Mouse (Mus musculus): ENCODE data around the gene Kdm5b. TPM values are rescaled to one million over a fixed set of nuclear protein-coding genes. Genes with fewer than 3 reads are reported as not detected.

Kdm5b gene
- polyA plus RNA-seq, 1 experiment from 2014 or later, result 102 TPM

DNA sequence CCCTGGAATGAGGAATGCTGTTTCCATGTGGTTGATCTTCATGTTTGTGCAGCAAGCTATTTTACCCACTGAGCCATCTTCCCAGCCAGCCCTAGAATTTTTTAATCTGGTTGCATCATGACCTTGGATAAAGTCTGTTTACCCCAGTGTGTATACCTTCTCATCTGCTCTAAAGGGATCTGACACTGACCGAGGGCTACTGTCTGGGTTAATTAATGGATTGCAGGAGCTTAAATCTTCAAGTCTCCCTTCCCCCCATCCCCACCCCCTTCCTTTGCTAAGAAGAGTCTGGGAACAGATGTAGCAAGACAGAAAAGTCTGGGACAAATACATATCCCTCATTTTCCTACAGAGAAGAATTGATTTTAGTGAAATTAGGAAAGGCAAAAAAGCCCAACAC lies 7.5 kb downstream of the Kdm5b start:
- Histone ChIP-seq H3K4me2 (replicated peaks) (no peak overlapping the region), H3K9ac (replicated peaks) (no peak overlapping the region), H3K9me3 (no peaks in the 10 kb centered on the region), H3K4me3 (no peak overlapping the region), H3K27me3 (no peaks in the 10 kb centered on the region), H3K36me3 (no peaks in the 10 kb centered on the region), H3K4me1 (peaks cover 30% of the 10 kb centered on the region), H3K27ac (replicated peaks) (no peak overlapping the region)
- ATAC-seq (ENCODE audit: low FRiP score, low read depth), result no peak
- 21% methylated on average over 1 of the region's 1 CpGs for WGBS

DNA sequence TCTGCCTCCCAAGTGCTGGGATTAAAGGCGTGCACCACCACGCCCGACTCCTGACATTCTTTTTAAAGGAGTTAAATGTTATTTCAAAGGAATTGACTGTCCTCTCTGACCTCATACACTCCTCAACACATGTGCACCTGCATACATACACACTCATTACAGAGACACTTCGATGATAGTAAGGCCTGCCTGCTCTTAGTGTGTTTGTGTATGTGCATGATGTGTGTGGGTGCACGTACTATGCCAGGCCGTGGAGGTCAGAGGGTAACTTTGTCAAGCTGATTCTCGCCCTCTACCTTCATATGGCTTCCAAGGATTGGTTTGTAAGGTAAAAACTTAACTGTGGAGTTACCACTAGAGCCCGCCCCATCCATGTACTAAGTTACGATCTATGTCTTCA lies 10.2 kb downstream of the Kdm5b start:
- H3K27me3 ChIP-seq, result no peaks in the 10 kb centered on the region

DNA sequence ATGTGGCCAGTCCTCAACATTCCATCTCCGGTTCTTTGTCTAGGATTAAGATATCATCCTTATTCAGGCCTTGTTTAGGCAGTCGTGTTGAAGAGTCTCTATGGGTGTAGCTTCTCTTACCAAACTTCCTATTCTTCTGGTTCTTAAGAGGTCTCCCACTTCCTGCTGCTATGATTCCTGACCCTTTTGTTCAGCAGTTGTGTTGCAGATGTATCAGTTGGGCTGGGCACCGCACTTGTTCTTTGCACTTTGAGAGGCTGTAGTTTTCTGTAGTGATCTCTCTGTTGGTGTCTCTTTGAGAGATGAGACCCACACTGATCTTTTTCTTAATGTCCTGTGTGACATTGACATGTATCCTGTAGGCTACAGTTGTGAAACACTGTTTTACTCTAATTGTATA lies 10.7 kb downstream of the Kdm5b start:
- WGBS, result 46% methylated on average over 3 of the region's 3 CpGs
- Histone ChIP-seq H3K9ac (replicated peaks) (no peak overlapping the region), H3K4me2 (replicated peaks) (no peak overlapping the region), H3K4me1 (peaks cover 27% of the 10 kb centered on the region), H3K4me3 (no peak overlapping the region), H3K36me3 (no peaks in the 10 kb centered on the region), H3K27me3 (no peaks in the 10 kb centered on the region), H3K9me3 (no peaks in the 10 kb centered on the region), H3K27ac (replicated peaks) (no peak overlapping the region)
- no peak for ATAC-seq (ENCODE audit: low FRiP score, low read depth)

More for the DNA sequence above, 10.2 kb downstream of the Kdm5b start:
- ATAC-seq (ENCODE audit: low FRiP score, low read depth), result no peak
- H3K27ac ChIP-seq (replicated peaks), result no peak overlapping the region
- WGBS, result 91% methylated on average over 9 of the region's 9 CpGs
- no peak overlapping the region for H3K4me3 ChIP-seq
- no peaks in the 10 kb centered on the region for H3K36me3 ChIP-seq
- no peak overlapping the region for H3K4me2 ChIP-seq (replicated peaks)
- H3K4me1 ChIP-seq, result peaks cover 30% of the 10 kb centered on the region
- no peaks in the 10 kb centered on the region for H3K9me3 ChIP-seq
- H3K9ac ChIP-seq (replicated peaks), result no peak overlapping the region

DNA sequence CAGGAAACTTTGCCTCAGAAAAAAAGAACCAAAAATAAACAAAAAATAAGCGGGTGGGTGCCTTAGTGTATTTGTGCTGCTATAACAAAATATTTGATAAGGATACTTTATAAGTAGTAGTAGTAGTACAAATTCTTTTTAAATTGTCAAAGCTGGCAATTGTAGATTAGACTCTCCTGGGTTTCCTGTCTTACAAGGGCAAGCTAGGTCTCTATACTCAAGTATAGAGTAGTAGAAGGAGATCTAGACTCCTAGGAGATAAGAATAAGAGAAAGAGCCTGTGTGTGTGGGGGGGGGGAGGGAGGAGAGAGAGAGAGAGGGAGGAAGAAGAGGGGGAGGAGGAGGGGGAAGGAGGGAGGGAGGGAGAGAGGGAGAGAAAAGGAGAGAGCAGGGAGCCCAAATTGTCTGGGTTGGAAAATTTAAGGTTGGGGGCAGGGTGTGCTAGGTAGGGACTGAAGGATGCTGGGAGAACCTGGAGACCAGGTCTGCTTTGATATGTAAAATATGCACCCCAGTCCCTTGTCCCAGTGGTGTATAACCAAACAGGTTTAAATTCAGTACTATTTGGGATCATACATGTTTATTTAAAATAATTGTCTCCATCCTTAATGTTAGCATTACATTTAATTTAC lies 13.4 kb downstream of the Kdm5b start:
- no peak for ATAC-seq (ENCODE audit: low FRiP score, low read depth)
- Histone ChIP-seq H3K4me3 (no peak overlapping the region), H3K27me3 (no peaks in the 10 kb centered on the region), H3K9me3 (no peaks in the 10 kb centered on the region), H3K9ac (replicated peaks) (no peak overlapping the region), H3K27ac (replicated peaks) (no peak overlapping the region), H3K36me3 (no peaks in the 10 kb centered on the region), H3K4me2 (replicated peaks) (no peak overlapping the region), H3K4me1 (peaks cover 15% of the 10 kb centered on the region)
- WGBS, result 88% methylated on average over 1 of the region's 1 CpGs

DNA sequence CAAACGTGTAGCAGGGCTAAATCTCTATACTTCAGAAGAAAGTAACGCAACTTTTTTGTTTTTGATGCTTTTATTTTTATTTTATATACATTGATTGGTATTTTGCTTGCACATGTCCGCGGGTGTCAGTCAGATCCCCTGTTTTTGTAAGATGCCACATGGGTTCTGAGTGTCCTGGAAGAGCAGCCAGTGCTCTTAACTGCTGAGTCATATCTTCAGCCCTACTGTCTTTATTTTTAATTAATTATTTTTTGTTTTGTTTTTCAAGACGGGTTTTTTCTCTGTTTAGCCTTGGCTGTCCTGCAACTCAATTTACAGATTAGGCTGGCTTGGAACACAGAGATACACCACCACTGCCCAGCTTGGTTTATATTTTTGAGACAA lies 14.0 kb downstream of the Kdm5b start:
- no peaks in the 10 kb centered on the region for H3K36me3 ChIP-seq
- H3K27me3 ChIP-seq, result no peaks in the 10 kb centered on the region
- ATAC-seq (ENCODE audit: low FRiP score, low read depth), result no peak
- 82% methylated on average over 5 of the region's 5 CpGs for WGBS
- no peak overlapping the region for H3K4me3 ChIP-seq
- H3K9me3 ChIP-seq, result no peaks in the 10 kb centered on the region
- no peak overlapping the region for H3K27ac ChIP-seq (replicated peaks)
- H3K9ac ChIP-seq (replicated peaks), result no peak overlapping the region
- H3K4me1 ChIP-seq, result peaks cover 14% of the 10 kb centered on the region
- no peak overlapping the region for H3K4me2 ChIP-seq (replicated peaks)

DNA sequence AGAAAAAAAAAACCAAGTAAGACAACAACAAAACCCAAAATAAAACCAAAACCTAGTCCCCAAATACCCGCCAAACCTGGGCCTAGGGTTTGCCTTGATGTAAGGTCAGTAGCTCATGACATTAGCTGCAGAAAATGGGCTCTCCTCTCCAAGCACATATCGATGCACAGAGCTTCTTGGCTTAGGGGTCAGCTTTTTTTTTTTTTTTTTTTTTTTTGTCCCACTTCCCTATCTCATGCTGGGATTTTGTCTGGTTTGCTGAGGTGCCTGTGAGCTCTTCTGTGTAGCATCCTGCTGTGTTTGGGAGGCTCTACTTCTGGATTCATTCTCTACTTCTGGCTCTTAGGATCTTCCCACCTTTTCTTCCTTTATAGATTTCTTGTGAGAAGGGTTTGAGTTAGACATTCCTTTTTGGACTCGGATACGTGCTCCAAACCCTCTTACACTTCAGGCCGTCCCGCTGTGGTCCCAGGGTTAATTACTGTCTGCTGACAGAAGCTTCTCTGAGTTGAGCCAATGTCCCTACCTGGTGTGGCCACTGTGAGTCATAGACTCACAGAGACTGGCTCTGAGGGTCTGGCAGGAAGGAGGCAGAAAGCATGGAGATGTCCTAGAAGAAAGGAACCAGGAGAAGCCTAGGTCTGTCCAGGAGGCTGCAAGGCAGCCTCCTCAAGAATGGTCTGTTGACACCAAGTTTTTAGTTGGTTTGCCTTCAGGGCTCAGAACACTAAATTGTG lies 17.6 kb downstream of the Kdm5b start:
- Histone ChIP-seq H3K9ac (replicated peaks) (no peak overlapping the region), H3K4me3 (no peak overlapping the region), H3K27me3 (no peaks in the 10 kb centered on the region), H3K4me1 (peaks cover 10% of the 10 kb centered on the region; the same call in 1 of the 2 replicates), H3K27ac (replicated peaks) (no peak overlapping the region), H3K9me3 (no peaks in the 10 kb centered on the region), H3K4me2 (replicated peaks) (no peak overlapping the region), H3K36me3 (no peaks in the 10 kb centered on the region)
- ATAC-seq (ENCODE audit: low FRiP score, low read depth), result no peak
- 90% methylated on average over 6 of the region's 6 CpGs for WGBS

DNA sequence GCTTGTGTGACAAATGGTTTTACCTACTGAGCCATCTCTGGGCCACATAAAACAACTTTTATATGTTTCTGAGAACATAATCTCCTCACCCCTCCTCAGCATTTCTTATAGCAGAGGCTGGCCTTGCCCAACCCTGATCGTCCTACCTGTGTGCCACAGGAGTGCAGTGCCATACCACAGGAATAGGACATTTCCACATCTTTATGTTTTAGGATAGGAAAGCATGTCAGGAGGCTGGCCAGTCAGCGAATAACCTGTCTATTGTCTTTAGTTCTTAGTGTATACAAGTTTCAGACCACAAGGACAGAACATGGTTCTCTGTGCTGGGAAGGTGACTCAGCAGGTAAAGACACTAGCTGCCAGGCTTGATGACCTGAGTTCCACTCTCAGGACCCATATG lies 20.8 kb downstream of the Kdm5b start:
- Histone ChIP-seq H3K36me3 (peaks cover 7% of the 10 kb centered on the region), H3K27ac (replicated peaks) (no peak overlapping the region), H3K4me3 (no peak overlapping the region), H3K9ac (replicated peaks) (no peak overlapping the region), H3K4me1 (peaks cover 8% of the 10 kb centered on the region; the same call in 1 of the 2 replicates), H3K27me3 (no peaks in the 10 kb centered on the region), H3K4me2 (replicated peaks) (no peak overlapping the region), H3K9me3 (no peaks in the 10 kb centered on the region)
- ATAC-seq (ENCODE audit: low FRiP score, low read depth), result no peak
- WGBS, result 90% methylated on average over 2 of the region's 2 CpGs

DNA sequence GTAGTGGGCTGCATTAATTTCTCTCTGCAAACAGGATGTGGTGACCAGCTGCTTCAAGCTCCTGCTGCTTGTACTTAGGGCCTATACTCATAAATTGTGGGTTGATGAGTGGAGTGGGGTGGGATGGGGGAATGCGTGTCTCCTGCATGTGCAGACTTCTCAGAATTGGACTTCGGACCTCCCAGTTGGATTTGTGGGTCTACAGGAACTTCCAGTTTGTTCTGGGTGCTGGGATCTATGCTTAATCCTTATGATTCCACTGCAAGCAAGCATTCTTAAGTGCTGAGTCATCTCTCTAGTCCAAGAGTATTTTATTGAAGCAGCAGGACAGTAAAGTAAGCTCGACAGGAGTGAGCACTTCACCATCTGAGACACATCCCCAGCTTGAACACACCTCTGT lies 23.6 kb downstream of the Kdm5b start:
- Histone ChIP-seq H3K4me1 (peaks cover 8% of the 10 kb centered on the region; the same call in 1 of the 2 replicates), H3K9ac (replicated peaks) (no peak overlapping the region), H3K9me3 (no peaks in the 10 kb centered on the region), H3K27me3 (no peaks in the 10 kb centered on the region), H3K4me2 (replicated peaks) (no peak overlapping the region), H3K4me3 (no peak overlapping the region), H3K27ac (replicated peaks) (no peak overlapping the region), H3K36me3 (peaks cover 21% of the 10 kb centered on the region)
- 82% methylated on average over 3 of the region's 3 CpGs for WGBS
- ATAC-seq (ENCODE audit: low FRiP score, low read depth), result no peak

DNA sequence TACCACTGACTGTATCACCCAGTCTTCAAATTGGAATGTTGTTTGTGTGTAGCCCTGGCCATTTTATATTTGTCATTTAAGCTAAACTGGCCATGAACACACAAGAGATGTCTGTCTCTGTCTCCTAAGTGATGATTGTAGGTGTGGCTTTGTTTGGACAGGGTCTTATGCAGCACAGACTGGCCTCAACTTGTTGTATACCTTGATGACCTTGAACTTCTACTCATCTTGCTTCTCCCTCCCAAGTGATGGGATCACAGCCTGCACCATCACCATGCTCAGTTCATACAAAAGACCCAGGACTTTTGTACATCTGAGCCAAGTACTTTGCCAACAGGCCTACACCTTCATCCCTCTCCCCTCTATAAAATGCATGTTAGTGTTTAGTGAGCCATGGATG lies 29.7 kb downstream of the Kdm5b start:
- H3K4me1 ChIP-seq, result no peaks in the 10 kb centered on the region
- H3K9me3 ChIP-seq, result no peaks in the 10 kb centered on the region
- ATAC-seq (ENCODE audit: low FRiP score, low read depth), result no peak
- peaks cover 45% of the 10 kb centered on the region for H3K36me3 ChIP-seq
- H3K4me3 ChIP-seq, result no peak overlapping the region
- no peak overlapping the region for H3K4me2 ChIP-seq (replicated peaks)
- no peak overlapping the region for H3K9ac ChIP-seq (replicated peaks)
- no peaks in the 10 kb centered on the region for H3K27me3 ChIP-seq
- H3K27ac ChIP-seq (replicated peaks), result no peak overlapping the region

DNA sequence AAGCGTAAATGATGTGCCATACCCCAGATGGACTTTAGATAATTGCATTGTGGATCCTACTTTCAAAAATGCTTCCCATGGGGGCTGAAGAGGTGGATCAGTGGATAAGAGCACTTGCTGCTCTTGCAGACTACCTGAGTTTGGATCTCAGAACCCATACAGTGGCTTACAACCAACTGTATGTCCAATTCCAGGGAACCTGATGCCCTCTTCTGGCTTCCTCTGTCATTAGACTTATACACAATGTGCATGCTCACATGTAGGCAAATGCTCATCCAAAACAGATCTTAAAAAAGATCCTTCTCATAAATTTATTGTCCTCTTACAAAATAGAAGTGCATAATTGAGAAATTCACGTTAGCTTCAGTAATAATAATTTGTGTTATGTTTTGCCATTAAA lies 31.8 kb downstream of the Kdm5b start:
- Histone ChIP-seq H3K9ac (replicated peaks) (no peak overlapping the region), H3K4me1 (no peaks in the 10 kb centered on the region), H3K4me3 (no peak overlapping the region), H3K27me3 (no peaks in the 10 kb centered on the region), H3K9me3 (no peaks in the 10 kb centered on the region), H3K36me3 (peaks cover 49% of the 10 kb centered on the region), H3K27ac (replicated peaks) (no peak overlapping the region), H3K4me2 (replicated peaks) (no peak overlapping the region)
- ATAC-seq (ENCODE audit: low FRiP score, low read depth), result no peak
- WGBS, result 94% methylated on average over 2 of the region's 2 CpGs

DNA sequence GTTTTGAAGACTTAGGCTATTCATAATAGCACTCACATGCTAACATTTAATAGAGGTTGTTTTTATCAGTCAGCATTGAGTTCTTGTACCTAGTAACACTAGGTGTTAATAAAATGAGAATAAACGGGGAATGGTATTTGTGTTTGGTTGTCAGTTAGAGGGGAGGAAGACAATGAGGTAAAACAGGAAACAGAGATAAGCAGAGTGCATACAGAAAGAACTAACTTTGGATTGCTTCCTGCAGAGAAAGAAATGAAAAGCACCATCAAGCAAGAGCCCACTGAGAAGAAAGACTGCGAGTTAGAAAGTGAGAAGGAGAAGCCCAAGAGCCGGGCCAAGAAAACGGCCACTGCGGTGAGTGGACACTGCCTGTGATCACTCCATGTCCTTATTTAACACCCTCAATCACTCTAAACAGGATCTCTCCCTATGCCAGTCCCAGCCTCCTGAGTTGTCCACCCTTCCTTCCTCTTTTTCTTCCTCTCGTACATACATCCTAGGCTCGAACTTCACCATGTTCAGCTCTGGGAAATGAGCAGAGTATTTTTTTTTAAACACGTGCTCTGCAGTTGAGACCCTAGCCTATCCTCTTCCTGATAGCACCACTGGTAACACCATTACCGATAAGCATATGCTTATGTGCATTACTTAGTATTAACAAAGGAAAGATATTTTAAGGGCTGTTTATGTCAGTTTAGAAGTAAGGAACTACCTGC lies 37.5 kb downstream of the Kdm5b start:
- Histone ChIP-seq H3K27me3 (no peaks in the 10 kb centered on the region), H3K4me3 (no peak overlapping the region), H3K9ac (replicated peaks) (no peak overlapping the region), H3K4me2 (replicated peaks) (no peak overlapping the region), H3K4me1 (no peaks in the 10 kb centered on the region), H3K36me3 (peaks cover 79% of the 10 kb centered on the region), H3K27ac (replicated peaks) (no peak overlapping the region), H3K9me3 (no peaks in the 10 kb centered on the region)
- 90% methylated on average over 9 of the region's 9 CpGs for WGBS
- no peak for ATAC-seq (ENCODE audit: low FRiP score, low read depth)

DNA sequence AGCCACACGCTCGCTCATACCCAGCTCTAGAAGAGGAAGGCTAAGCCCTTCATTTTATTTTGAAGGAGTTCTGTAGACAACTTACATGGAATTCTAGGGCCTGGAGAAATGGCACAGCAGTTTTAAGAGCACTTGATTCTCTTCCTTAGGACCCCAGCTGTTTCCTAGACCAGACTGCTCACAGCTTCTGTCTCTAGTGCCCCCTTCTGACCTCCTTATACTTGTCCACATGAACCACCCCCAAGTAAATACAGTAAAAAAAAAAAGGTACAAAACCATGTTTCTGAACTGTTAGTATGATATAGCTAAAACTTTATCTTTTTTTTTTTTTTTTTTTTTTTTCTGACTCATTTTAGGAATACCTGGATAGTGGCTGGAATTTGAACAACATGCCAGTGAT lies 44.1 kb downstream of the Kdm5b start:
- WGBS, result 94% methylated on average over 2 of the region's 2 CpGs
- ATAC-seq (ENCODE audit: low FRiP score, low read depth), result no peak
- H3K27ac ChIP-seq (replicated peaks), result no peak overlapping the region
- H3K9ac ChIP-seq (replicated peaks), result no peak overlapping the region
- no peaks in the 10 kb centered on the region for H3K27me3 ChIP-seq
- no peak overlapping the region for H3K4me2 ChIP-seq (replicated peaks)
- no peaks in the 10 kb centered on the region for H3K9me3 ChIP-seq
- no peaks in the 10 kb centered on the region for H3K4me1 ChIP-seq
- no peak overlapping the region for H3K4me3 ChIP-seq
- H3K36me3 ChIP-seq, result peaks cover 83% of the 10 kb centered on the region

Measured in midbrain, embryonic 12.5 days (tissue).